Mouse (Mus musculus) heart, postnatal 0 days (tissue): ENCODE measurements around the gene Gm20458. TPM values are rescaled to one million over a fixed set of nuclear protein-coding genes. Genes with fewer than 3 reads are reported as not detected.
A peak's percentile ranks its signal among the peaks of the same experiment; 100 is the strongest.

Experiments
- ATAC-seq: fragments of 200-750 bp; cut with Nextera tagmentation; 2 replicates; pipeline ENCODE4 v1.8.0; 2017; ENCODE audit warnings: low read depth, moderate number of reproducible peaks, moderate library complexity; ENCODE audit not compliant: insufficient read depth
- DNase-seq: peaks from one replicate; pipeline ENCODE4 v3.0.0-alpha.2; 2016; ENCODE audit warnings: low spot score
- H3K27ac ChIP-seq: fragments of 300-500 bp; sonication (generic); 2 replicates; pipeline ENCODE4 v1.5.1; 2014; ENCODE audit warnings: low read depth, mild to moderate bottlenecking
- H3K27me3 ChIP-seq: fragments of 300-500 bp; sonication (generic); 2 replicates; pipeline ENCODE4 v1.6.1; 2014; ENCODE audit warnings: low read length, mixed read lengths; ENCODE audit not compliant: control insufficient read depth, insufficient read depth
- H3K36me3 ChIP-seq: fragments of 300-500 bp; sonication (generic); replicated peaks from 2 replicates; pipeline ENCODE4 v1.6.1; 2014; ENCODE audit warnings: low read length, mixed read lengths; ENCODE audit not compliant: control insufficient read depth, insufficient read depth
- H3K4me1 ChIP-seq: fragments of 300-500 bp; sonication (generic); 2 replicates; pipeline ENCODE4 v1.6.1; 2014; ENCODE audit warnings: antibody characterized with exemption; ENCODE audit not compliant: control insufficient read depth, insufficient read depth
- H3K4me2 ChIP-seq: fragments of 300-500 bp; sonication (generic); 2 replicates; pipeline ENCODE4 v1.6.1; 2014; ENCODE audit warnings: low read depth, mild to moderate bottlenecking, low read length, moderate library complexity
- H3K4me3 ChIP-seq: fragments of 300-500 bp; sonication (generic); 2 replicates; pipeline ENCODE4 v1.5.1; 2014; ENCODE audit warnings: low read depth, low read length
- H3K9ac ChIP-seq: fragments of 300-500 bp; sonication (generic); replicated peaks from 2 replicates; pipeline ENCODE4 v1.6.1; 2014; ENCODE audit warnings: low read depth, low read length, mixed read lengths
- H3K9me3 ChIP-seq: fragments of 300-500 bp; sonication (generic); replicated peaks from 2 replicates; pipeline ENCODE4 v1.6.1; 2016; ENCODE audit warnings: low read length; ENCODE audit not compliant: control insufficient read depth
- CTCF ChIP-seq: IDR thresholded peaks from 2 replicates; pipeline ENCODE4 v1.5.1; 2016; ENCODE audit warnings: antibody characterized with exemption, control low read depth, low read depth
- EP300 ChIP-seq: IDR thresholded peaks from 2 replicates; pipeline ENCODE4 v1.6.1; 2016; ENCODE audit warnings: antibody characterized with exemption, low read depth
- WGBS: fragments of 180-500 bp; shearing (Covaris S2); extraction: QIAGEN DNeasy Blood & Tissue Kit; methylation state at CpG from one replicate; pipeline ENCODE4 v1.1.7; 2014; 5-methylcytosine and 5-hydroxymethylcytosine counted together
- polyA plus RNA-seq: library from polyadenylated mRNA; unstranded; fragments of >200 nt; fragmentation: Nextera tagmentation; extraction: Ambion mirVana; gene quantifications from 2 replicates; pipeline ENCODE4 v1.2.1, GENCODE M21; 2015
- total RNA-seq: library from RNA; depleted of rRNA; stranded (reverse); fragments of >200 nt; gene quantifications from 2 replicates; pipeline ENCODE4 v1.2.3, GENCODE M21; 2014; ENCODE audit warnings: low replicate concordance

The Gm20458 gene
- total and polyA plus RNA-seq, 2 experiments from 2014 or later = 15.5 to 34.3 TPM

DNA sequence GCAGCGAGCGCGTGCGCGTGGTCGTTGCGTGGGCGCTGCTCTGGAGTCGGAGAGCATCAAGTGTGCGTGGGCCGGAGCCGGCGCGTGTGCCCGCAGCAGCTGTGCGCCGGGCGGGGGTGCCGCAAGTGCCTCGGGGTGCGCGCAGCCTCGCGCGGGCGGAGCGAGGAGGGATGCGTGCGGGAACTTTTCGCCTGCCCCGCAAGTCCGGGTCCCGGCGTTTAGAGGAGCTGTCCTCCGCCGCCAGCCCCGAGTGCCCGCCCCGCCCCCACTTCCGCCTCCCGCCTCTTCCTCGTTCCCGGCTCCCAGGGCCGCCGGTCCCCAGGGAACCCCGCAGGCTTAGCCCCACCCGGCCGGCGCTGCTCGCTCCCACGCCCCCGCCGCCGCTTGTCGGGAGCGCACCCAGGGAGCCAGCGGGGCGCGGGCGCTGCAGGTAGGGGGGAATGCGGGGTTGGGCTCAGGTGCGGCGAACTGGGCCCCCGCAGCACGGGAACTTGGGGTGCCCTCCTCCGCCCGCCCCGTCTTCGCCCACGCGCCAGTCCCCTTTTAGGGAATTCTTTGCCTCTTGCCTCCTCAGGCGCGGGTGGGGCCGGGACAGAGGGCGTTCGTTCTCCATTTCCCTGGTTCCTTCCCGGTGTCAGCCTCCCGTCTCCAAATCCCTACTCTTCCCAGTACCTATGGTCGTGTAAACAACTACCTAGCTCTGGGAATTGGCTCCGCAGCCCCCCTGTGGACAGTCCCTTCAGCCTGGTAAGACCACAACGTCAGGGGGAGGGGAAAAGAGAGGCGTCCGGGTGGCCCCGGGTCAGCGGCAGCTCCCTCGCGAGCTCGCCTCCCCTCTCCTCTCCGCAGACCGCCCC is 25.7 kb downstream of the Gm20458 start:
- peaks cover 14% of the 10 kb centered on the region for H3K36me3 ChIP-seq
- H3K9me3 ChIP-seq = no peaks in the 10 kb centered on the region
- under 1% methylated on average over 75 of the region's 90 CpGs for WGBS
- peak overlapping the region; percentile 65 for H3K9ac ChIP-seq
- H3K4me1 ChIP-seq = peaks cover 7% of the 10 kb centered on the region; the same call in 1 of the 2 replicates
- peak overlapping the region; percentile 66 for H3K4me3 ChIP-seq
- ATAC-seq (peak; percentile 72), DNase-seq (peak; percentile 18)
- no peaks in the 10 kb centered on the region for H3K27me3 ChIP-seq
- peak overlapping the region; percentile 83 for H3K4me2 ChIP-seq
- TF ChIP-seq CTCF (no peak), EP300 (no peak)
- peak overlapping the region; percentile 52 for H3K27ac ChIP-seq

DNA sequence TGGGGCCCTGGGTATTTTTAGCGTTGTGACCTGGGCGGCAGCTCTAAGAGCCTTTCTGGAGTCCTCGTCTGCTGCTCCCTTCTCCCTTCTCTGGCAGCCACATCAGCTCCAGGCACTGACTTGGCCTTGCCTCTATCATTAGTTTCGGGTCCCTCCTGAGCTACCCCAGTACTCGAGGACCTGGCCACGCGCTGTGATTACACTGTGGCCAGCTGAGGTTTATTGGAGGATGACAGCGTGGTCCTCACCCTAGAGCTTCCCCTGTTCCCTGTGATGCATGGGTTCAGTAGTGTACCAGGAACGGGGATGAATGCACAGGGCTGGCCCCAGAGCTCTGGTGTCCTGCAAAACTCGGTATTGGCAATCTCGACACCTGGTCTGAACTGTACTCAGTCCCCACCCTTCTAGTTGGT is 26.4 kb downstream of the Gm20458 start:
- peak overlapping the region; percentile 83 for H3K4me2 ChIP-seq
- no peaks in the 10 kb centered on the region for H3K9me3 ChIP-seq
- H3K27ac ChIP-seq = peak overlapping the region; percentile 52
- peaks cover 14% of the 10 kb centered on the region for H3K36me3 ChIP-seq
- peak overlapping the region; percentile 66 for H3K4me3 ChIP-seq
- DNase-seq (peak; percentile 51), ATAC-seq (no peak)
- peaks cover 7% of the 10 kb centered on the region; the same call in 1 of the 2 replicates for H3K4me1 ChIP-seq
- 7% methylated on average over 11 of the region's 11 CpGs for WGBS
- no peaks in the 10 kb centered on the region for H3K27me3 ChIP-seq
- TF ChIP-seq CTCF = no peak
- TF ChIP-seq EP300 = no peak
- H3K9ac ChIP-seq = peak overlapping the region; percentile 65

DNA sequence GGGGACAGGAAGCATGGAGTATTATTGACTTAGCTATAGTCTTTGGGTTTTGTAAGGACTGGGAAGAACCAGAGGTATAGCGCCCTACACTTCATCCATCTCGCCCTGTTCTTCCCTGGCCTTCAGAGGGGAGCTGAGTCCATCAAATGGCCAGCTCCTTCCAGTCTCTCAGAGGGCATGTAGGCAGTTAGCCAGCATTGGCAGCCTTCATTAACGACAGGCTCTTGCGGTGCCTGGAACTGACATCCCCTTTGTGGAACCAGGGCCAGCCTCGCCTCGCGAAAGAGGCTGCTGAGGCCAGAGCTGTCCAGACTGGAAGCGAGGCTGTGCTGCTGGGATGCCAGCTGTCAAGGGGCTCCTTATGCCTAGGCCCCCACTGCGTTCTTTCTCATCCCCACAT is 27.0 kb downstream of the Gm20458 start:
- Histone ChIP-seq H3K27me3 (no peaks in the 10 kb centered on the region), H3K27ac (no peak overlapping the region), H3K36me3 (peaks cover 14% of the 10 kb centered on the region), H3K4me3 (no peak overlapping the region), H3K9me3 (no peaks in the 10 kb centered on the region), H3K9ac (no peak overlapping the region), H3K4me1 (peaks cover 7% of the 10 kb centered on the region; the same call in 1 of the 2 replicates), H3K4me2 (peak overlapping the region; percentile 83)
- TF ChIP-seq EP300 (no peak), CTCF (no peak)
- no peak for ATAC-seq
- no peak for DNase-seq
- 70% methylated on average over 9 of the region's 9 CpGs for WGBS

DNA sequence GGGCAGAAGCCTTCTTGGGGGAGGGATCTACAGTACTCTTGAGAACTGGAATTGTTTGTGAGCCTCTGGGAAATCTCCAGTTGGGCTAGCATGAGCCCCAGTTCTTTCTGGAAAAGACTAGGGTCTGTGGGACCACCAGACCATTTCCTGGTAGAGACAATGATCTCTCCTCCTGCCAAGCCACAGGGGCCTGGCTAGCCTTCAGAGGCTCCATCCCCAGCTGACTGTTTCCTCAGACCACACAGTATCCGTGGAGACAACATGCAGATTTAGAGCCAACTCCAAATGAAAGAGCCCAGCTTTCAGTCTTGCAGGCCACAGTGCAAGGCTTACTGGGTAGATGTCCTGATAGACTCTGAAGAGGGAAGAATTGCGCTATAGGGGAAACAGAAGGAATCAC is 33.4 kb downstream of the Gm20458 start:
- H3K9me3 ChIP-seq = no peaks in the 10 kb centered on the region
- peaks cover 12% of the 10 kb centered on the region for H3K4me1 ChIP-seq
- no peak overlapping the region for H3K27ac ChIP-seq
- no peak for TF ChIP-seq EP300
- no peak for TF ChIP-seq CTCF
- H3K4me2 ChIP-seq = no peak overlapping the region
- H3K4me3 ChIP-seq = no peak overlapping the region
- WGBS = 49% methylated on average over 2 of the region's 2 CpGs
- DNase-seq (no peak), ATAC-seq (no peak)
- no peak overlapping the region for H3K9ac ChIP-seq
- peaks cover 14% of the 10 kb centered on the region for H3K36me3 ChIP-seq
- H3K27me3 ChIP-seq = no peaks in the 10 kb centered on the region

DNA sequence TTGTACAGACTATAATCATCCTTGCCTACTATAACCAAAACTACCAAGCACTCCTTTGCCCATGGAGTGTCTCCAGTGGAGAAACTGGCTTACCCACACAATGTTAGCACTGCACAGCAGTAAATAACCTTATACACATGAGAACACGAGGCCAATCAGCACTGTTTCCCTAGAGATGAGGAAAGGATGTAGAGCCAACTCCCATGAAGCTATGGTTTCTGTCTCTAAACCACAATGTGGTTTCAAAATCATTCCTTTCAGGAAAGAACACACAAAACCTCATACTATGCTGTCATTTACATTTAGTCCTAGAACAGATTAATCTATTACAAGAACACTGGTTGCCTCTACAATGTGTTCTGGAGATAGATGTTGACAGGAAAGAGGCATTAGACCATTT is 35.6 kb downstream of the Gm20458 start:
- no peak for DNase-seq

More for the DNA sequence above, 35.6 kb downstream of the Gm20458 start:
- Histone ChIP-seq H3K4me2 (peak overlapping the region; percentile 88; the same call in 1 of the 2 replicates), H3K4me3 (no peak overlapping the region), H3K27me3 (no peaks in the 10 kb centered on the region), H3K4me1 (peaks cover 12% of the 10 kb centered on the region), H3K27ac (no peak overlapping the region), H3K9ac (no peak overlapping the region), H3K36me3 (peaks cover 16% of the 10 kb centered on the region), H3K9me3 (no peaks in the 10 kb centered on the region)
- TF ChIP-seq EP300 = no peak
- TF ChIP-seq CTCF = no peak
- ATAC-seq = no peak
- WGBS = 50% methylated on average over 1 of the region's 1 CpGs
